Mouse (Mus musculus): ENCODE results near the gene Ppm1h.

The Ppm1h gene

GRCm38 (mm10) chr10:122984531-122985251 lies 306.1 kb downstream of the Ppm1h start:
- no peak for DNase-seq

- no peak for DNase-seq
These were observed 306.6 kb downstream of the Ppm1h start for GRCm38 (mm10) chr10:122985252-122985514.

- peak; percentile 77 to 82 for DNase-seq
These were observed 307.2 kb downstream of the Ppm1h start for GRCm38 (mm10) chr10:122985515-122986319.

GRCm38 (mm10) chr10:122986320-122987225 lies 308.0 kb downstream of the Ppm1h start:
- DNase-seq: peak; percentile 62 to 69

- peak; percentile 14 to 42 for DNase-seq
These were observed 309.1 kb downstream of the Ppm1h start for GRCm38 (mm10) chr10:122987671-122988128.

- DNase-seq: no peak
These were observed 309.8 kb downstream of the Ppm1h start for GRCm38 (mm10) chr10:122988372-122988771.

GRCm38 (mm10) chr10:122989916-122990315 lies 311.4 kb downstream of the Ppm1h start:
- DNase-seq: no peak

- DNase-seq: no peak
These were observed 312.0 kb downstream of the Ppm1h start for GRCm38 (mm10) chr10:122990606-122991005.

GRCm38 (mm10) chr10:122991053-122991452 lies 312.5 kb downstream of the Ppm1h start:
- DNase-seq: no peak

- DNase-seq: no peak
These were observed 313.1 kb downstream of the Ppm1h start for GRCm38 (mm10) chr10:122991648-122992047.

GRCm38 (mm10) chr10:122994402-122995107 lies 316.0 kb downstream of the Ppm1h start:
- no peak for DNase-seq
